Mouse (Mus musculus) kidney, adult 2 months (tissue): ENCODE data around the gene Crhr2.

ENCODE experiments used
- CTCF ChIP-seq: fragments of 200-500 bp; conservative IDR thresholded peaks from 2 replicates; pipeline ENCODE4 v1.5.1; 2011; ENCODE audit warnings: low read depth, mild to moderate bottlenecking, control low read depth, low read length, moderate library complexity, mixed read lengths; ENCODE audit not compliant: insufficient read depth, insufficient read length
- POLR2A ChIP-seq: fragments of 200-500 bp; IDR thresholded peaks from one replicate; pipeline ENCODE4 v1.6.1; 2011; ENCODE audit warnings: low read depth, low read length, control low read depth

- no peak for TF ChIP-seq POLR2A
- no peak for TF ChIP-seq CTCF
Observed at GRCm38 (mm10) chr6:55108358-55108757, 24.5 kb downstream of the Crhr2 start.
